Mouse (Mus musculus) heart, postnatal 10 days (tissue): Measurements from ENCODE around the gene Eno3. TPM values are rescaled to one million over a fixed set of nuclear protein-coding genes. Genes with fewer than 3 reads are reported as not detected.

Experiments used
- DNase-seq, 2 experiments: peaks; one replicate each; pipeline ENCODE4 v3.0.0; 2021
- intact Hi-C: fragments of 180-260 bp; cut with DNase I; formaldehyde crosslinking; loops from one replicate; pipeline ENCODE4 v1.15.1; 2025
- total RNA-seq, 2 experiments: library from RNA; stranded (reverse); gene quantifications; 2 replicates each; pipeline ENCODE4 v1.2.3; 2021

Gene Eno3
- total RNA-seq, 2 experiments from 2014 or later = 1,599 to 1,711 TPM

DNA sequence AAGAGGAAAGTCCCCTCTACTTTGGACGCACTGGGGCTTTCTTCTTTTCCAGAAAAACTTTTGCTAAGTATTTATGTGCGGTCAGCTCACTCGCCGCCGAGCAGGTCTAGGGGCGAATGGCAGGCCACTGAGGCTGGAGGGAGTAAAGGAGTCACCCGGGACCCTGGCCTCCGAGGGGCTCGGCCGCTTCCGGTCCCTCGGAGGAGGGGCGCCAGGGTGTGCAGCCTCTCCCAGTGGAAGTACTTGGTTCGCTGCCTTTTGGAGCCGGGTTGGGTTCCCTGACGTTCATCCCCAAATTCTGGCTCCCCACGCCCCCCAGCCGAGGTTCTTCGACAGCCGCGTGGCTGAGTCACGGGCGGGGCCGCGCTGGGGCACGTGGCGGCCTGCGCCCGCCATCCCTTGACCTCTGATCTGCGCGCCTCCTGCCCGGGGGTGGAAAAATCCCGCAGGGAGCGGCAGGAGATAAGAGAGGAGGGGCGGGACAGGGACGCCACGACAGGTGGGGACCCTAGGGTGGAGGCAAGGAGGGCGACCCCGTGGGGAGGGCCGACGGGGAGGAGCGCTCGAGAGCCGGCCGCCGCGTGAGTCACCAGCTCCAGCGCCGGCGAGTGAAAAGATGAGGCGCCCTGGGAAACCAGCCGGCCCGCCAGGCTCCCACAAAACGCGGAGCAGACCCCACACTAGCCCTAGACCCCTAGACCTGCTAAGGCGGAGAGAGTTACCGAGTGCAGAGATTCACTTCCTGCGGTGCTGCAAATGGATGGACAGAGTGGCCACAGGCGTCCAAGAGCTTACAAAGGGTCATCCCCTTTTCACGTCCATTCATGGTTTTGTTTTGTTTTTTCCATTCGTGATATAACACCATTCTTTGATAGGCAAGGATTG lies 1.2 kb upstream of the Eno3 start:
- intact Hi-C loops = no loop called here
- DNase-seq = peak; percentile 82 to 83

- intact Hi-C loops = no loop called here
- DNase-seq = peak; percentile 90 to 92
These were observed 510 bp upstream of the Eno3 start for GRCm38 (mm10) chr11:70656456-70656927.

- intact Hi-C loops = loop anchor here (1.0 kb wide), 1 partner anchor 10 kb away; no protein-coding TSS in a partner anchor
- peak in 1 of 2 experiments; percentile 53 for DNase-seq
These were observed 571 bp downstream of the Eno3 start for GRCm38 (mm10) chr11:70657573-70657972.

DNA sequence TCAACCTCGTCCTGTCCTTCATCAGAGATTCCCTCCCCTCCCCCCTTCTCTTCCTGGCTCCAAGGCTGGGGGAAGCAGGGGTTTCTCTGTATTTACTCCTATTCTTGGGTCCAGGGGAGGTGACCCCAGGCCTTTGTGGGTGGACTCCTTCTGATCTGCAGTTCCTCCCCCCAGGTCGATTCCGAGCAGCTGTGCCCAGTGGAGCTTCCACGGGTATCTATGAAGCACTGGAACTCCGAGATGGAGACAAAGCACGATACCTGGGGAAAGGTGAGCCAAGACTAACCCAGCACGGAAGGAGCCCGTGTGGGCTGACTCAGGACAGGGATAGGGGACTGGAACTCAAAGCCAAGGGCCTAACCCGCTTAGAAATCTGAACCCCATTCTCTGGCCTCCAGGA lies 989 bp downstream of the Eno3 start:
- no peak for DNase-seq
- intact Hi-C loops = loop anchor here (1.0 kb wide), 1 partner anchor 9 kb away; no protein-coding TSS in a partner anchor

- intact Hi-C loops = no loop called here
- no peak for DNase-seq
These were observed 1.5 kb downstream of the Eno3 start for GRCm38 (mm10) chr11:70658521-70658920.

DNA sequence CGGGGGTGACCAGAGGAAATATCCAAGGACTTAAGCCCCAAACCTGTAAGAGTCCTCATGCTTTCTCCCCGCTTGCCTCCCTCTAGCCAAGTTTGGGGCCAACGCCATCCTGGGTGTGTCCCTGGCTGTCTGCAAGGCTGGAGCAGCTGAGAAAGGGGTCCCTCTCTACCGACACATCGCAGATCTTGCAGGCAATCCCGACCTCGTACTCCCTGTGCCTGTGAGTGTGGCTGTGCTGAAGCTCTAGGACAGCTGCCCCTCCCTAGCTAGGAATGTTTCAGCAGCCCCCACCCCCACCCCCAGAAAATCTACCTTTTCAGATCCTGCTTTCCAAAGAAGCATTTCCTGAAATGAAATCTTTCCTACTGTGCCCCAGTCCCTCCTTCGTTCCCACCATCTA lies 1.9 kb downstream of the Eno3 start:
- no peak for DNase-seq
- intact Hi-C loops = no loop called here

- no peak for DNase-seq
- intact Hi-C loops = no loop called here
These were observed 3.6 kb downstream of the Eno3 start for GRCm38 (mm10) chr11:70660571-70660970.

GRCm38 (mm10) chr11:70663101-70663500 lies 6.1 kb downstream of the Eno3 start:
- intact Hi-C loops = no loop called here
- no peak for DNase-seq

GRCm38 (mm10) chr11:70663957-70664356 lies 7.0 kb downstream of the Eno3 start:
- intact Hi-C loops = no loop called here
- DNase-seq = peak; percentile 78 to 81

- intact Hi-C loops = no loop called here
- no peak for DNase-seq
These were observed 7.7 kb downstream of the Eno3 start for GRCm38 (mm10) chr11:70664741-70665140.

- no peak for DNase-seq
- intact Hi-C loops = loop anchor here (1.0 kb wide), 1 partner anchor 9 kb away; the partner anchor contains the start of gene Eno3
These were observed 9.7 kb downstream of the Eno3 start for GRCm38 (mm10) chr11:70666687-70667086.

- no peak for DNase-seq
- intact Hi-C loops = loop anchor here (1.0 kb wide), 1 partner anchor 10 kb away; the partner anchor contains the start of gene Eno3
These were observed 10.5 kb downstream of the Eno3 start for GRCm38 (mm10) chr11:70667271-70668150.

- no peak for DNase-seq
- intact Hi-C loops = no loop called here
These were observed 11.4 kb downstream of the Eno3 start for GRCm38 (mm10) chr11:70668335-70668770.

DNA sequence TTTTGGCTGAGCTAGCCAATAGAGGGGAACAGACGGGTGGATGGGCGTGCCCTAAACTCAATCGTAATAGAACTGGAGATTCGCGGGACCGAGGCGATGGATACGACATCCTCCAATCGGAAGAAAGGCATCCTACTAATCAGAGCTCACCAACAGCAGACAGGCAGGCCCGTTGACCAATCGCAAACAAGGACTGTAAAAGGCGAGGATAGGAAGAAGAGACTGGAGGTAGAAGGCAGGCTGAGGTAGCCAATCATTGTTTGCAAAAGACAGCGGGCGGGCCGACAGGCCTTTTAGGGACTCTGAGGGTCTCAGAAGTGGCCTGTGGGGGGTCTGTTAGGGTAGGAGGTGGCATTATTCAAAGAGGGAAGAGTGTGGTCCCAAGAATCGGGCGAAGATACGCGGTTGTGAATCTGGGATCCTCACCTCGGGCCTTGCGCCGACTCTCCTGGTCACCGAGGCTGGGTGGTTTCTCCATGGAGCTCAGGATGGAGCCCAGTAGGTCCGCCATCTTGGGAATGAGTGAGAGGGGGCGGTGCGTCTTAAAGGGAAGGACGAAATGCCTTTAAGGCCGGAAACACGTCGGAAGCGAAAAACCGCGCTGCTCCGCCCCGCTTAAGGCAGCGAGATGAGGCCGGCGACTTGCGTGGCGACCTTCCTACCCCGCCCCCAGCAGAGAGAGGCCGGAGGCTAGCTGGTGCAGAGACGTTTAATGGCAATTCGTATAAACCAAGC lies 11.9 kb downstream of the Eno3 start, which contains the start of gene Spag7:
Gene Spag7, minus strand, starts transcription at position 646 of the 735 bp plus-strand sequence.
- intact Hi-C loops = loop anchor here (1.0 kb wide), 1 partner anchor 31 kb away; the partner anchor contains the start of genes Inca1 and Kif1c

DNA sequence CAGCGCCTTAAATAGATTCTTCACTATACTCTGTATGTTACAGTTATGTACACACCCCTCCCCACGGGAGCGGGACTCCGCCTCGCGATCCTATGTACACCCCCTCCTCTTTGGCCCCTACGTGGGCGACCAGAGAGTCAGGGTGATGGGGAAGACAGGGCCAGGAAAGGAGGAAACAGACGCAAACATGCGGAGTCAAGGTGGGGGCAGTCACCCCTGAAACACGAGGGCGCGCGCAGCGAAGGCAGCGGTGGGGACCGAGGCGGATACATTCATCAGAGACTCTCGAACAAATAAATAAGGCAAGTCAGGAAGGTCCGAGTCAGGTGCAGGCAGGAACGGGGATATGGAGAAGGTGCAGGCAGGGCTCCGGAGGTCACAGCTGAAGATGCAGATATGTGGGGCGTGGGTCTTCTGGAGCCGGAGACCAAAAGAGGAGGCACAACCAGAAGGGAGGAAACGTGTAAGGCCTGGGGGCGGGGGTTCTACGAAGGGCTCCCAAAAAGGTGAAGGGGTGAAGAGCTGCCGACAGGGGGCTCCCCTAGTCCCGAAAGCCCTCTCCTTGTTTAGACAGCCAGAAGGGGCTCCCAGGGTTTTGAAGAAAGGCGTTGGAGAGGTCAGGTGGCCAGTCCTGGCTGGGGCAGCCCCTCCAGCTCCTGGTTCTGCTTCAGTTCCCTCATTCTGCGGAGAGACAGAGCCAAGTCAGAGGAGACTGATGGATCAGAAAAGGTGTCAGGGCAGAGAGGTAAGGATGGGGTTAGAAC lies 12.8 kb downstream of the Eno3 start:
- peak; percentile 83 to 85 for DNase-seq
- intact Hi-C loops = loop anchor here (1.0 to 2.0 kb wide), 2 partner anchors 17 to 31 kb away; partner anchors contain the start of genes Inca1 and Kif1c

More for the DNA sequence above, 11.9 kb downstream of the Eno3 start, which contains the start of gene Spag7:
- DNase-seq = peak; percentile 98 to 99

- no peak for DNase-seq
- intact Hi-C loops = loop anchor here (2.0 kb wide), 1 partner anchor 16 kb away; no protein-coding TSS in a partner anchor
These were observed 13.5 kb downstream of the Eno3 start for GRCm38 (mm10) chr11:70670483-70670882.

DNA sequence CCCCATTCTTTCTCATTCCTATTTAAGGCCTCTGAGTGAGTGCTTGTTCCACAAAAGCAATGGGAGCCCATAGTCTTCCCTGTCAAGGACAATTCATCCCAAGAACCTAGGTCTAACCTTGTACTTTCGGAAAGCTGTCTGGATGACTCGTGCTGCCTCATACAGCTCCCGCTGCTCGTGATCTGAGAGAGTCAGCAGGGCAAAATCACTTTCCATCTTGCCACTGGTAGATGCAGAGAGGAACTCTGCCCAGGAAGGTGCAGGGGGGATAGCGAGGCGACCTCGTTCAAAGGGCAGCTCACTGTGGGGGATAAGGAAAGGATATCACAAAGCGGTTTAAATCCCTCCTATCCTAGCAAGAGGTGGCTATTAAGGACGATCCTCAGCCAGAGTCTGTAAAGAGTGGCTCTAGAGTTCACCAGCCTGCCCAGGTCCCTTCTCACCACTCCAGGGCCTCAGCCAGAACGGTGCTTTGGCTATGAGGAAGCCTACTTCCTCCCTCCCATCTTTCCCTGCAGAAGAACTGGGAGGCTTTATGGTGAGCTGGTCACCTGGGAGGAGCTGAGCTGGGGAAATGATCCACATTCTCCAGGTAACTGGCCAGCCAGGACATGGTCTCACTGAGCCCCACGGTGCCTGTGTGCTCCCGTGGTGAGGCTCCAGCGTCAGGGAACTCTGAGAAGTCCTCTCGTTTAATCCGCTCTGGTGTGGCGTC lies 14.5 kb downstream of the Eno3 start:
- intact Hi-C loops = loop anchor here (2.0 kb wide), 1 partner anchor 15 kb away; no protein-coding TSS in a partner anchor

DNA sequence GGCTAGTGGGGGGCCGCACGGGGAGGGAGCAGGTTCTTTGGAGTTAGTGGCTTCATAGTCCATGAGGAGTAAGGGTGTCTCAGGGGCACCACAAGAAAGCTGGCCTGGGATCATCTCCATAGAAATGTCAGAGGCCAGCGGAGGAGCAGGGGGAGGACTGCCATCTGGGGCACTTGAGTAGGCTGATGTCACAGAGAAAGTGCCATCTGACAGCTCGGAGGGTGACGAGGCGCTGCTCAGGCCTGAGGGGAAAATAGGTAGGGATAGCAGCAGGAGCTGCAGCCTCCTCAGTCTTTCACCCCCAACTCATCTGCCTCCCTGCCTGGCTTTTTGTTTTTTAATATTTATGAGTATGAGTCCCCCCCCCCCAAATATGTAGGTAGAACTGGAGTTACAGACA lies 17.0 kb downstream of the Eno3 start:
- DNase-seq = no peak
- intact Hi-C loops = no loop called here

More for the DNA sequence above, 14.5 kb downstream of the Eno3 start:
- no peak for DNase-seq
